Mouse (Mus musculus) stomach, embryonic 14.5 days (tissue): Measurements from ENCODE around the gene Hdac8. TPM values are rescaled to one million over a fixed set of nuclear protein-coding genes. Genes with fewer than 3 reads are reported as not detected.

Experiments
- ATAC-seq: fragments of 200-750 bp; cut with Nextera tagmentation; 2 replicates; pipeline ENCODE4 v1.8.0; 2017; ENCODE audit warnings: low read depth, moderate TSS enrichment; ENCODE audit not compliant: insufficient number of reproducible peaks, insufficient read depth, low FRiP score
- H3K27ac ChIP-seq: fragments of 300-500 bp; sonication (generic); 2 replicates; pipeline ENCODE4 v1.5.1; 2014; ENCODE audit warnings: mild to moderate bottlenecking, low read length, moderate library complexity, mixed read lengths
- H3K27me3 ChIP-seq: fragments of 300-500 bp; sonication (generic); 2 replicates; pipeline ENCODE4 v1.6.1; 2014; ENCODE audit warnings: low read length, control low read depth, mixed read lengths; ENCODE audit not compliant: control insufficient read depth, insufficient read depth
- H3K36me3 ChIP-seq: fragments of 300-500 bp; sonication (generic); 2 replicates; pipeline ENCODE4 v1.6.1; 2014; ENCODE audit warnings: mild to moderate bottlenecking, control low read depth, low read length, moderate library complexity, mixed read lengths; ENCODE audit not compliant: control insufficient read depth, insufficient read depth
- H3K4me1 ChIP-seq: fragments of 300-500 bp; sonication (generic); 2 replicates; pipeline ENCODE4 v1.6.1; 2014; ENCODE audit warnings: low read length, control low read depth, mixed read lengths; ENCODE audit not compliant: control insufficient read depth, insufficient read depth
- H3K4me2 ChIP-seq: fragments of 300-500 bp; sonication (generic); replicated peaks from 2 replicates; pipeline ENCODE4 v1.6.1; 2014; ENCODE audit warnings: low read depth, low read length, control low read depth
- H3K4me3 ChIP-seq: fragments of 300-500 bp; sonication (generic); 2 replicates; pipeline ENCODE4 v1.5.1; 2014; ENCODE audit warnings: low read depth, low read length, control low read depth
- H3K9ac ChIP-seq: fragments of 300-500 bp; sonication (generic); replicated peaks from 2 replicates; pipeline ENCODE4 v1.6.1; 2014; ENCODE audit warnings: low read depth, mild to moderate bottlenecking, control low read depth, low read length, moderate library complexity, mixed read lengths
- H3K9me3 ChIP-seq: fragments of 300-500 bp; sonication (generic); 2 replicates; pipeline ENCODE4 v1.6.1; 2016; ENCODE audit warnings: low read depth, low read length, control low read depth; ENCODE audit not compliant: control insufficient read depth
- WGBS: fragments of 180-500 bp; shearing (Covaris S2); extraction: QIAGEN DNeasy Blood & Tissue Kit; methylation state at CpG from one replicate; pipeline ENCODE4 v1.1.7; 2014; 5-methylcytosine and 5-hydroxymethylcytosine counted together
- microRNA-seq: library from miRNA; unstranded; fragments of <30 nt; microRNA quantifications from one replicate; pipeline ENCODE4, GENCODE M21; 2016
- polyA plus RNA-seq: library from polyadenylated mRNA; unstranded; fragments of >200 nt; fragmentation: Nextera tagmentation; extraction: Ambion mirVana; gene quantifications from 2 replicates; pipeline ENCODE4 v1.2.1, GENCODE M21; 2014

The Hdac8 gene
- polyA plus RNA-seq, 1 experiment from 2014 or later = 4.8 TPM

DNA sequence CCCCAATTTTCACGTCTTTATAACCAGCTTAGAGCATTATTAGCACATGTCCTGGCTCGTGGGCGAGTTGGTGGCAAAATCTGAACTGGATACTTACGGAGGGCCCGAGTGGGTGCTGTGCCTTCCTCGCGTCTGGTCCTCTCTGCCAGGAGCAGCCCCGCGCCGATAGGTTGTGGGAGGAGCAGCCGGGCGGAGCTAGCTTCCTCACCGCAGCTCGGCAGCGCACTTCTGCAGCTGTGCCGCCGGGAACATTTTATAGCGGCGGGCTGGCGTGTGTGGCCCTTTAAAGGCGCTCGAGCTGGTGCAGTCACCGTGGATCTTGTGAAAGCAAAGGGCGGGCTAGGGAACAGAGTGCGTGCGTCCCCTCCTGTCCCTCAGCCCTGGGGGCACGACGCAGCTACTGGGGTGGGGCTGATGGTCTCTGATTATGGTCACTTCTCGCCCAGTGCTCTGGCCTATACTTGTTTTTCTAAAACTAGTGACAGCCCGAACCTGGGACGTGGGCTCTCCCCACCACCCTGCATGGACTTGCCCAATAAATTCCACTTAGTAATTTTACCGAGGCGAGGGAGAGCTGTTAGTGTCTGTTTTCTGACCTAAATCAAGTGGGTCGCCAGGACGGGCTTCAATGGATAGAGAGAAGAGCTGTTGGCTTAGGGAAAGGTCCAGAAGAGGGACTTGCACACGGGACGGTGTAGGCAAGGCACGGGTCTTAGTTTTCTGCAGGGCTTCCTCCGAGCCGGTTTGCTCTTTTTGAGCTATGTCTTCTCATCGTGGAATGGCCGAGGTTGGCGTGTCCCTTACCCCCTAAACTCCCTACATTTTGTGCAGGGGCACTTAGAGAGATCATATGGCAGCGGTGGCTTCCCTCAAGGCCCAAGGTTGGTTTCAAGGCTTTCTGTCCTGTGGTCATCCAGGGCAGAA, 253.0 kb downstream of the Hdac8 start, which contains the start of gene Cited1:
Cited1 (minus strand) TSS at position 245 of the 924 bp plus-strand sequence.
- Histone ChIP-seq H3K4me2 (peak within 1 kb of the TSS; percentile 88), H3K4me1 (no peaks in the 10 kb centered on the region), H3K9me3 (no peaks in the 10 kb centered on the region), H3K9ac (peak within 1 kb of the TSS; percentile 10; the same call in 1 of the 2 replicates), H3K27ac (no peak within 1 kb of the TSS), H3K36me3 (no peaks in the 10 kb centered on the region), H3K27me3 (peaks cover 15% of the 10 kb centered on the region; the same call in 1 of the 2 replicates), H3K4me3 (peak within 1 kb of the TSS; percentile 40)
- 20% methylated on average over 44 of the region's 44 CpGs for WGBS
- ATAC-seq = peak; percentile 89

DNA sequence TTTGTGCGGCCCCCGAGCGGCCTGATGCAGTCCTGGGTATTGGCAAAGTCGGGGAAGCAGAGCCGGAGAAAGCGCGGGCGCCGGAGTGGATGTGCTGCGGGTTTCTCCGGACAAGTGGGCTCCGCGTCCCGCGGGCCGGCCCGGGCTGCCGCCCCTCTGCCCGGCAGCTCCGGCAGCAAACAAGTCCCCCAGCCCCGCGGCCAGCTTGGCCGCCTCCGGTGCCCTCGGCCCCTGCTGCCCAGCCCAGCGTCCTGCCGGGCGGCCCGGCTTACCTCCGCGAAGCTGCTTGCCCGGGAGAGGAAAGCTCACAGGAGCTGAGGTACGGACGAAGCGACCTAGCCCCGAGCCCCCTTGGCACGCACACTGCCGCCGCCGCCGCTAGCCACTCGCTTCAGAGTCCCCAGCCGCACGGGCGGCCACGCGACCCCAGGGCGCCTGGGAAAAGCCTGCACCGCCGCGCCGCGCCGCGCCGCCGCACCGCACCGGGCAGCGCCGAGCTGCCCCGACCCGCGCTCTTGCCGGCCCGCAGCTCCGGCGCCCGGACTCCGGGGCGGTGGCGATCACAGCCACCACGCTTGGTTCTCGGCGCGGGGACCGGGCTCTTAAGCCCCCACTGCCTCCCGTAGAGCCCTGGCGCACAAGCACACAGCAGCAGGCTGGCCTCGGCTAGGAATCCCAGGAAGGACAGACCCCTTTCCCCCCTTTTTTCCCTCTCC, 253.8 kb downstream of the Hdac8 start:
- 22% methylated on average over 70 of the region's 80 CpGs for WGBS
- Histone ChIP-seq H3K27me3 (peaks cover 15% of the 10 kb centered on the region; the same call in 1 of the 2 replicates), H3K4me2 (peak overlapping the region; percentile 88), H3K36me3 (no peaks in the 10 kb centered on the region), H3K9me3 (no peaks in the 10 kb centered on the region), H3K27ac (no peak overlapping the region), H3K9ac (peak overlapping the region; percentile 10; the same call in 1 of the 2 replicates), H3K4me3 (peak overlapping the region; percentile 40), H3K4me1 (no peaks in the 10 kb centered on the region)
- ATAC-seq = peak; percentile 38; the same call in 1 of the 2 replicates

DNA sequence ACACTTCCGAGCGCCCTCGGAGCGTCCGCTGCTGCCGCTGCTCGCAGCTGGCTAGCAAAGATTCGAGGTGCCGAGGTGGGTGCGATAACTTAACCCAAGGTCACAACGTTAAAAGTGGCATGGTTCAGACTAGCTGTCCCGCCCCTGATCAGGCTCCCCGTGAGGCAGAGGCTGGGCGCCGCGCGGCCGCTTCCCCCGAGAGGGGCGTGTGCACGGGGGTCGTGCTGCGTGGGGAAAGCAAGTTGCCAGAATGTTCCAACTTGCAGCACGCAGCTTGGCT, 254.3 kb downstream of the Hdac8 start:
- no peak overlapping the region for H3K27ac ChIP-seq
- H3K4me3 ChIP-seq = peak overlapping the region; percentile 40
- no peak for ATAC-seq
- WGBS = 14% methylated on average over 23 of the region's 24 CpGs
- H3K27me3 ChIP-seq = peaks cover 15% of the 10 kb centered on the region; the same call in 1 of the 2 replicates
- H3K4me2 ChIP-seq = peak overlapping the region; percentile 88
- H3K9me3 ChIP-seq = no peaks in the 10 kb centered on the region
- no peaks in the 10 kb centered on the region for H3K4me1 ChIP-seq
- H3K9ac ChIP-seq = no peak overlapping the region
- H3K36me3 ChIP-seq = no peaks in the 10 kb centered on the region

DNA sequence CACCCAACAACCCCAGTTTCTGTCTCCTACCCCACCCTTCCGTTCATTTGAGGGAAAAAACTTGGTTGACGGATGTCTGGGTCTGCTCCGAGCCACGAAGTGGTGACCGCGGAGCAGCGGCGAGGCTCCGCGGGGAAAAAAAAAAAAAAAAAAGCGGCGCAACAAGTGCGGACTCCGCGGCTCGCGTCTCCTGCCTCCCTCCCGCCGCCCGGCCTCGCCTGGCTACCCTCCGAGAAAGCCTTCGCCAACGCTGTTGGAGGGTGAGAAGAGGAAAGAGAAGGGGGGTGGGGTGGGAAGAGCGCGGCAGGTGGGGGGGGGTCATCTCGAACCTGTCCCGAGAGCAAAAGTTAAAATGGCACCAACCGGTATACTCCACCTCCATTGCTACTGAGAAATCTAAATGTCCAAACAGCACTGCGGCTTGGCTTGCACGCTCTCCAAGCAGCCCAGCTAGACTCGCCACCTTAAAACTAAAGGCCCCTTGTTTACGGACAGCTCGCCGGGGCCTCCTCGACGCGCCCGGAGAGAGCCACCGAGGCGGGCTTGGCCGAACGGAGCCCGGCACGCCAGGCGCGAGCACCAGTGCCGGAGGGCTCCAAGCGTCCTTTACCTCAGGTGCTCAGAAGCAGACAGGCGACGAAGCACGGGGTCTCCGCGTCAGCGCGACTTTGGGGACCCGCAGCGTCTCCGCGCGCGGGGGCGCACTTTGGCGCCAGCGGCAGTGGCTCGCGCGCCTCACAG, 254.8 kb downstream of the Hdac8 start:
- no peaks in the 10 kb centered on the region for H3K9me3 ChIP-seq
- peak overlapping the region; percentile 88 for H3K4me2 ChIP-seq
- no peak overlapping the region for H3K27ac ChIP-seq
- H3K27me3 ChIP-seq = peaks cover 15% of the 10 kb centered on the region; the same call in 1 of the 2 replicates
- no peaks in the 10 kb centered on the region for H3K36me3 ChIP-seq
- no peak for ATAC-seq
- no peaks in the 10 kb centered on the region for H3K4me1 ChIP-seq
- H3K9ac ChIP-seq = no peak overlapping the region
- peak overlapping the region; percentile 40 for H3K4me3 ChIP-seq
- whole genome bisulfite sequencing = 15% methylated on average over 55 of the region's 68 CpGs

DNA sequence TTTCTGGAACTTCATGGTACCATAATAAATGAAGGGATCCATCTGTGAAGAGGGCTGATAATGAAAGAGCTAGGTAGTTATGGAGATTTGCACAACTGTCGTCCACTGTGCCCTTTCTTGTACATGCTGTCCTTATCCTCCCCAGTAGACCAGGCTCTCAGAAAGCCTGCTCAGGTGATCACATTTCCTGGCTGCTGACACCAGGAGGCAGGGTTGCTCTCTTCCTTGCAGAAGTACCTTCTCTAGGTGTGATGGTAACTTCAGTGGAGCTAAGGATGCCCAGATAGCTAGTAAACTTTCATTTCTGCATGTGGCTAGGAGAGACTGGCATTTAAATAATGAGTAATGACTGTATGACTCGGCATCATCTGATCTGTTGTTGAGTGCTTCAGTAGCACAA, 260.8 kb downstream of the Hdac8 start:
- ATAC-seq = no peak
- Histone ChIP-seq H3K9me3 (no peaks in the 10 kb centered on the region), H3K27me3 (peaks cover 7% of the 10 kb centered on the region; the same call in 1 of the 2 replicates), H3K4me2 (no peak overlapping the region), H3K4me3 (no peak overlapping the region), H3K4me1 (no peaks in the 10 kb centered on the region), H3K27ac (no peak overlapping the region), H3K9ac (no peak overlapping the region), H3K36me3 (no peaks in the 10 kb centered on the region)
- whole genome bisulfite sequencing = 61% methylated on average over 2 of the region's 2 CpGs

Small RNA genes lying within 50 kb of the gene (microRNA-seq; reads per million reads assigned to microRNA genes)
- gene Gm26318 = not detected

Other genes starting within 250 kb of the Hdac8 start
- gene Phka1, start 138.9 kb upstream of the Hdac8 start, polyA plus RNA-seq = 10.9 and 11.5 TPM in 2 replicates
- gene Gm3880, start 181.6 kb upstream of the Hdac8 start, polyA plus RNA-seq = not detected in 2 replicates
- gene Gm9112, start 202.3 kb upstream of the Hdac8 start, polyA plus RNA-seq = not detected in 2 replicates
- gene Dmrtc1b, start 202.5 kb upstream of the Hdac8 start, polyA plus RNA-seq = not detected in 2 replicates